Mouse (Mus musculus) liver, embryonic 14.5 days (tissue): ENCODE measurements around the gene Dydc1.

Source experiments
- CTCF ChIP-seq: IDR thresholded peaks from 2 replicates; pipeline ENCODE4 v1.5.1; 2016; ENCODE audit warnings: antibody characterized with exemption, low read depth, control low read depth
- EP300 ChIP-seq: IDR thresholded peaks from 2 replicates; pipeline ENCODE4 v1.6.1; 2016; ENCODE audit warnings: antibody characterized with exemption, low read depth

GRCm38 (mm10) chr14:41140686-41141085 lies 68.0 kb downstream of the Dydc1 start:
- TF ChIP-seq EP300 = no peak
- TF ChIP-seq CTCF = no peak
